Mouse (Mus musculus) spleen, adult 2 months (tissue): ENCODE results near the gene Gng7. TPM values are rescaled to one million over a fixed set of nuclear protein-coding genes. Genes with fewer than 3 reads are reported as not detected.

Experiments used
- DNase-seq, 2 experiments: peaks; one replicate each; pipeline versions ENCODE4 v3.0.0 to v3.0.0-alpha.2; 2012 to 2021; ENCODE audit warnings: low spot score in 2 of 2, low read depth in 1 of 2
- H3K27ac ChIP-seq: fragments of 200-500 bp; 2 replicates; pipeline ENCODE4 v1.5.1; 2012; ENCODE audit warnings: low read length, inconsistent platforms; ENCODE audit not compliant: insufficient read depth
- H3K27me3 ChIP-seq: fragments of 200-500 bp; 2 replicates; pipeline ENCODE4 v1.6.1; 2012; ENCODE audit warnings: mild to moderate bottlenecking, moderate library complexity, low read length, inconsistent platforms; ENCODE audit not compliant: control insufficient read depth, insufficient read depth
- H3K36me3 ChIP-seq: fragments of 200-500 bp; 2 replicates; pipeline ENCODE4 v1.6.1; 2012; ENCODE audit warnings: mild to moderate bottlenecking, low read length, inconsistent platforms; ENCODE audit not compliant: control insufficient read depth, insufficient read depth
- H3K4me1 ChIP-seq: fragments of 200-500 bp; 2 replicates; pipeline ENCODE4 v1.6.1; 2011; ENCODE audit warnings: inconsistent platforms; ENCODE audit not compliant: control insufficient read depth, insufficient read depth, insufficient read length
- H3K4me3 ChIP-seq: fragments of 200-500 bp; 2 replicates; pipeline ENCODE4 v1.5.1; 2011; ENCODE audit warnings: mild to moderate bottlenecking, inconsistent platforms; ENCODE audit not compliant: insufficient read depth, insufficient read length; ENCODE audit errors: extremely low read depth
- CTCF ChIP-seq: fragments of 200-500 bp; IDR thresholded peaks from 2 replicates; pipeline ENCODE4 v1.5.1; 2011; ENCODE audit warnings: mild to moderate bottlenecking, inconsistent platforms; ENCODE audit not compliant: insufficient read depth, insufficient read length, insufficient replicate concordance; ENCODE audit errors: extremely low read depth
- POLR2A ChIP-seq: fragments of 200-500 bp; IDR thresholded peaks from 2 replicates; pipeline ENCODE4 v1.6.1; 2011; ENCODE audit warnings: low read depth, low read length, inconsistent platforms
- WGBS: fragments of 180-500 bp; shearing (Covaris S2); methylation state at CpG from one replicate; pipeline ENCODE4 v1.1.7; 2018; 5-methylcytosine and 5-hydroxymethylcytosine counted together
- polyA plus RNA-seq: library from polyadenylated mRNA; depleted of rRNA; stranded (reverse); fragments of >200 nt; gene quantifications from 2 replicates; pipeline ENCODE4 v1.2.3, GENCODE M21; 2012

Gene Gng7
- polyA plus RNA-seq, 1 experiment = 0.91 TPM

- TF ChIP-seq CTCF (peak; percentile 95), POLR2A (no peak)
- 15% methylated on average over 10 of the region's 10 CpGs for WGBS
- no peak overlapping the region for H3K27ac ChIP-seq
- H3K27me3 ChIP-seq = no peaks in the 10 kb centered on the region
- H3K4me3 ChIP-seq = no peak overlapping the region
- peaks cover 30% of the 10 kb centered on the region; the same call in 1 of the 2 replicates for H3K4me1 ChIP-seq
- no peaks in the 10 kb centered on the region for H3K36me3 ChIP-seq
- peak; percentile 55 to 65 for DNase-seq
Measured at GRCm38 (mm10) chr10:80987709-80988441, 26.9 kb downstream of the Gng7 start.

DNA sequence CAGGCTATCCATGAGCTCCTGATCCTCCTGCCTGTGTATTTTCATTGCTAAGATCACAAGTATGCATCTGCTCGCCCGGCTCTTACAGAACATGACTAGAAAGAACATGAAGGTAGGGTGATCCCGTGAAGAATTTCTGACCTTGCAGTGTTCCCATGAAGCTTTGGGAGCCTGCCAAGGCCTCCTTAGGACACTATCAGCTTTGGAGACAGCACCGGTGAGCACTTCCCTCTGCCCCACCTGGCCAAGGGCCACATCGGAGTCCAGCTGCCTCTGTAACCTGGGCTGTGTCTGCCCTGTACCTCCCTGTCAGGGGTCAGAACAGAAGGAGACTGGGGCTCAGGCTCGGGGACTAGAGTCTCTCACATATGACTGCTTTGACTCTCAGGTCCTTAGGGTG is 28.0 kb downstream of the Gng7 start:
- DNase-seq = no peak
- H3K36me3 ChIP-seq = no peaks in the 10 kb centered on the region
- TF ChIP-seq POLR2A (no peak), CTCF (no peak)
- WGBS = 83% methylated on average over 6 of the region's 6 CpGs
- H3K4me1 ChIP-seq = peaks cover 30% of the 10 kb centered on the region; the same call in 1 of the 2 replicates
- no peak overlapping the region for H3K4me3 ChIP-seq
- H3K27me3 ChIP-seq = no peaks in the 10 kb centered on the region
- no peak overlapping the region for H3K27ac ChIP-seq

GRCm38 (mm10) chr10:80985970-80986701 is 28.6 kb downstream of the Gng7 start:
- peak overlapping the region; percentile 78 for H3K4me3 ChIP-seq
- no peaks in the 10 kb centered on the region for H3K27me3 ChIP-seq
- peaks cover 30% of the 10 kb centered on the region; the same call in 1 of the 2 replicates for H3K4me1 ChIP-seq
- peak overlapping the region; percentile 70 for H3K27ac ChIP-seq
- no peak for TF ChIP-seq POLR2A
- no peak for DNase-seq
- WGBS = 26% methylated on average over 13 of the region's 13 CpGs
- H3K36me3 ChIP-seq = no peaks in the 10 kb centered on the region

DNA sequence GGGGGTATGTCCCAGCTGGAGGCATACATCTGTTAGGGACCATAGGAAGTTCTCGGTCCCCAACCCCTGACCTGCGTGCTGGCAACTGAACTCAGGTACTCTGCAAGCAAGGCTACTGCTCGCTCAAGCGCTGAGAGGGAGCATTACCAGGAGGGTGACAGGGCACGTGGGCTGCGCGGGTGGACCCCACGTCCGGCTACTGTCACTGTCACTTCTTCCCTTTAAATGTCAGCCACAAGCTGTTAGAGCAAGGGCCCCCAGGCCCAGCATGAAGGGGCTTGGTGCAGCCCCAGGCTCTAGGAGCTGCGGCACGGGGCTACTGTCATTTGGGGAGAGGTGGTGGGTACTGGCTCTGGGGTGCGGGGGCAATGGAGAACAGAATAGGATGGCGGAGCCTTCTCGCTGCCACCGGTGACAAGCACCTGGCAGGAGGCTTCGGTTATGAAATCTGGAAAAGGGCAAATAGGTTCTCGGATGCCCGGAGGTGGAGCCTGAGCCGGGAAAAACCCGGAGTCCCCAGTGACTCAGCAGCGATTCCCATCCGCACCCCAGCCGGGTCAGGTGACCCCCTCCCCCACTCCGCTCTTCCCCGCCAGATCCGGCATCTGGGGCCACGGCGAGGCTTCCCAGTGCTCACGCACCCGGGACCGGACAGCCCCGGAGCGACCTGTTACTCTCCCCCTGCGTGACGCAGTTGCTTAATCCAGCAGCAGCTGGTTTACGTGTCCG is 29.3 kb downstream of the Gng7 start:
- Histone ChIP-seq H3K27me3 (no peaks in the 10 kb centered on the region), H3K4me1 (peaks cover 27% of the 10 kb centered on the region; the same call in 1 of the 2 replicates), H3K27ac (peak overlapping the region; percentile 70), H3K36me3 (no peaks in the 10 kb centered on the region), H3K4me3 (peak overlapping the region; percentile 78)
- no peak for TF ChIP-seq CTCF
- TF ChIP-seq POLR2A = no peak
- WGBS = 4% methylated on average over 37 of the region's 37 CpGs
- DNase-seq = peak in 1 of 2 experiments; percentile 28

DNA sequence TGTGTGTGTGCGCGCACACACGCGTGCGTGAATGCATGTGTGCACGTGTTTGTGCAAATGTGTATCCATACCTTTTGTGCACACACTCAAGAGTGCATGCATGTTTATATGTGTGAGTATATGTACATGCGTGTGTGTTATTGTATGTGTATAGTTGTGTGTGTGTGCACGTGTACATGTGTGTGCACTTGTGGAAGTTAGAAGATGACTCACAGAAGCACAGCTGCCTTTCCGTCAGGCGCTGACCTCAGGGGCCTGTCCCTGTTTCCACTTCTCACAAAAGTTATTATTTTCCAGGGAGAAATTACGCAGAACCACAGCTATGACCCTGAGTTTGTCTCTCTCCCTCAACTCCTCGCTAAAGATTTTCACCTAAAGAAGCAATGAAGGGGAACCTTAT is 30.5 kb downstream of the Gng7 start:
- DNase-seq = no peak
- peaks cover 18% of the 10 kb centered on the region; the same call in 1 of the 2 replicates for H3K4me1 ChIP-seq
- H3K27ac ChIP-seq = no peak overlapping the region
- H3K4me3 ChIP-seq = no peak overlapping the region
- TF ChIP-seq POLR2A (no peak), CTCF (no peak)
- no peaks in the 10 kb centered on the region for H3K36me3 ChIP-seq
- 88% methylated on average over 12 of the region's 12 CpGs for WGBS
- H3K27me3 ChIP-seq = no peaks in the 10 kb centered on the region

DNA sequence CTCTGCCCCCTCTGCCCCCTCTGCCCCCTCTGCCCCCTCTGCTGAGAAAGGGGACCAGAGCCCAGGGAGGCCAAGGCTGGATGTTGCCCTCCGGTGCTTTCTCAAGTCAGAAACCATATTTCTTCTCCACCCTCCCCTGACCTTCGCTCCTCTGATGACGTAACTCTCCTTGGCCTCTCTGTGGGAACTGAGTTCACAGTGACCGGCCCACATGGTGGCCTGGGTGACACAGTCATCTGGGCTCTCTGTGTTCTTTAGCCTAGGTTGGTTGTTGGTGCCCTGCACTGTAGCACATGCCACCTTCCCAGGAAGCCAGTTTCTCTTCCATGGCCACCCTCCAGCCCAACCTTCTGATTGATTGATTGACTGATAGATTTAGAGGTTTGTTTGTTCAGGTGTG is 32.4 kb downstream of the Gng7 start:
- 87% methylated on average over 4 of the region's 4 CpGs for WGBS
- Histone ChIP-seq H3K27ac (no peak overlapping the region), H3K36me3 (no peaks in the 10 kb centered on the region), H3K27me3 (no peaks in the 10 kb centered on the region), H3K4me1 (peaks cover 7% of the 10 kb centered on the region; the same call in 1 of the 2 replicates), H3K4me3 (no peak overlapping the region)
- no peak for DNase-seq
- TF ChIP-seq POLR2A (no peak), CTCF (no peak)
